Mouse (Mus musculus) kidney, adult 8-10 months (tissue): ENCODE data around the gene Gm47996.
"Not testable (repeated sequence)": the region's sequence is repeated elsewhere in the genome, so short reads cannot be mapped to it uniquely, and the experiment has no call there.

Experiments used
- DNase-seq, 2 experiments: peaks; one replicate each; pipeline ENCODE4 v3.0.0; 2022

Gm47996 gene

DNA sequence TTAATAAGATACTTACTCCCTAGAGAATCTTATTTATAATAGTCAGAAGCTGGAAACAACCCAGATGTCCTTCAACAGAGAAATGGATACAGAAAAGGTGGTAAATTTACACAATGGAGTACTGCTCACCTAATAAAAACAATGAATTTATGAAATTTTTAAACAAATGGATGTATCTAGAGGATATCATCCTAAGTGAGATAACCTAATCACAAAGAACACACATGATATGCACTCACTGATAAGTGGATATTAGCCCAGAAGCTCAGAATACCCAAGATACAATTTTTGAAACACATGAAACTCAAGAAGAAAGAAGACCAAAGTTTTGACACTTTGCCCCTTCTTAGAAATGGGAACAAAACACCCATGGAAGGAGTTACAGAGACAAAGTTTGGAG is 987 bp upstream of the Gm47996 start:
- not testable (repeated sequence) for DNase-seq

DNA sequence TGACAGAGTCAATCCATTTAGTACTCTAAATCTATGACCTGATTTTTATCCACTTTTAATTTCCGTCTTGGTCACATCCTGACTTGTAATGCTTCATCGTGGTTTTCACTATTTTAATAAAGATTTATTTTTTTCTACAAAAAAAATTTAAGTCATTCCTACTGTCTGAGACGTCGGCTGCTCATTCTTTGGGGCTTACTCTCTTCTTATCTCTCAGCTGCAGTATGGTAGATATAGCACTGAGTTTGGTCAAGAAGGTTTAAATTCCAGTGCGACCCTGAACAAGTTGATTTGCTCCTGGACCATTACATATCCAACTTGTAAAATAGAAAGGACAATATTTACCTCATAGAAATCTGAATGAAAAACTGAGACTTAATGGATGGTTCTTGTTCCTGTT is 1.7 kb downstream of the Gm47996 start:
- not testable (repeated sequence) for DNase-seq

DNA sequence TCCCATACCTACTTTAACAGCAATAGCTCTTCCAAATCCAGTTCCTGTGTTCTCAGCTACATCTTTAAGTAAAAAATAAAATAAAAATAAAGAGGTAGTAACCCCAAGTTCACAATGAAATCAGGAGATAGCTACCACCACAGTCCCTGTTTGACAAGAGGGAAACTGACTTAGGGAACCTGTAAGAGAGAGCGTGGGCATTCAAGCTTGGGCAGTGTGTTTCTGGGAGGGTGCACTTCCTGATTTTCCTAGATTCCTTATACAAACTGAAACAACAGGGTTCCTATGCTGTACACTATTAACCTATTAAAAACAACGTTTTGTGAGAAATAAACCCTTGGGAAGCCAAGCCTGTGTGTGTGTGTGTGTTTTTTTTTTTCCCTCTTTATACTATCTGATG is 4.9 kb downstream of the Gm47996 start:
- no peak for DNase-seq

DNA sequence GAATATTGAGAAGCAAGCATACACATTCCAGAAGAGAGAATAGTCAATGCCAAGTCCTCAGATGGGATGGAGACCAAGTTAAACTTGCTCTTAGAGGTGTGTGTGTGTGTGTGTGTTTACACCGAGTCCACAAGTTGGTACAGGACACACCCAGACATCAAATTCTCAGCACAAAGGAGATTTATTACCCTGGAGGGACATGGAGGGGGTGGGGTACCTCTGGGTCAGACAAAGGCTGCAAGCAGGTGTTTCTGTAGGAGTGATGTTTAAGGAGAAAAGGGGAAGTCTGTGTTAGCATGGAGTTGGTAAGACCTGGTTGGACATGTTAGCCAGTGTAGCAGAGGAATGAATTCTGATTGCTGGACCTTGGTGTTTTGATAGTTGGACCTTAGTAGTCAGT is 6.1 kb downstream of the Gm47996 start:
- no peak for DNase-seq

DNA sequence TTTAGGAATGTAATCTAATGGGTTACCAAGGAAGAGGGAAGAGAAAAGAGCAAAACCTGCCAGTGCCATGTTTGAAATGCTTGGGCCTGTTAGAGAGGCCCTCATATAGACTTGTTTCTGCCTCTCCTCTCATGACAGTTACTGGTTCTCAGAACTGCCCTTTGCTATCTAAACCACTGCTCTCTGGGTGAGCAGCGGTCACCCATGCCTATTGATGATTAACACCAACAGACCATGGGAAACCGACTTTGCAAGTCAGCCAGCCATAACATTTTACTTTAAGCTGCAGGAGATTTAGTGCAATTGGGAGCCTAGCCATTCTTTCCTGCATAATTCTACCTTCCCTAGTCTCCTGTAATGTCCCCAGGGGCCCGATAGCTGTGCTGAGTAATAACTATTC is 6.5 kb downstream of the Gm47996 start:
- DNase-seq = peak; percentile 77 to 86

DNA sequence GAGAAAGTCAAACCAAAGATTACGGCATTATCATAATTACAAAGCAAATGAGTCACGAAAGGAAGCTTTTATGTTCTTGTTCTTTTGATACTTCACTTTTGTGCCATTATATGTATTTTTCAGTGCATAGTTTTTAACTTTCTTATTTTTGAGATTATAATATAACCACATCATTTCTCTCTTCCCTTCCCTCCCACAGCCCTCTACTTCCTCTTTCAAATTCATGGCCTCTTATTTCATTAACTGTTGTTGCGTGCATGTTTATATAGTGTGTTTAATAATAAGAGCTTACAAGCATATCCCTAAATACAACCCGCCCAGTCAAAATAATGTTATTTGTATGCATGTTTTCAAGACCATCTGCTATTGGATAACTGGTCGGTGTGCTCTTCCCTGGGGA is 9.1 kb downstream of the Gm47996 start:
- DNase-seq = no peak

DNA sequence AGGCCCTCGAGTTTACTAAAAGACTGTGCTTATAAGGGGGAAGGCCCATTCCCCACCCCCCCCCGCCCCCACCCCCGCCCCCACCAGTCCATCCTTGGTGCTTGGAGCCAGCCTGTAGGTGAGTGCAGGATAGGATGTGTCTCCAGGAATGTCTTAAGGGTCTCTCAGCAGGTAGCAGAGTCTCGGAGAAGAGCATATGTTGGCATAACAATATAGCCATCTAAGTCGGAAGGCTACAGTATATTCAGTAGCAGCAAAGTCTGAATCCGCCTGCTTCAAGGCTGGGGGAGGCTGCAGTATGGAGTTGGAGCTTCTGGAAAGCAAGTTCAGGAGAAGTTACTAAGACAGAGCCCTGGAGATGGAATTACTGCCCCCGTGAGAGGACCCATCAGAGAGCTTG is 10.2 kb downstream of the Gm47996 start:
- no peak for DNase-seq

DNA sequence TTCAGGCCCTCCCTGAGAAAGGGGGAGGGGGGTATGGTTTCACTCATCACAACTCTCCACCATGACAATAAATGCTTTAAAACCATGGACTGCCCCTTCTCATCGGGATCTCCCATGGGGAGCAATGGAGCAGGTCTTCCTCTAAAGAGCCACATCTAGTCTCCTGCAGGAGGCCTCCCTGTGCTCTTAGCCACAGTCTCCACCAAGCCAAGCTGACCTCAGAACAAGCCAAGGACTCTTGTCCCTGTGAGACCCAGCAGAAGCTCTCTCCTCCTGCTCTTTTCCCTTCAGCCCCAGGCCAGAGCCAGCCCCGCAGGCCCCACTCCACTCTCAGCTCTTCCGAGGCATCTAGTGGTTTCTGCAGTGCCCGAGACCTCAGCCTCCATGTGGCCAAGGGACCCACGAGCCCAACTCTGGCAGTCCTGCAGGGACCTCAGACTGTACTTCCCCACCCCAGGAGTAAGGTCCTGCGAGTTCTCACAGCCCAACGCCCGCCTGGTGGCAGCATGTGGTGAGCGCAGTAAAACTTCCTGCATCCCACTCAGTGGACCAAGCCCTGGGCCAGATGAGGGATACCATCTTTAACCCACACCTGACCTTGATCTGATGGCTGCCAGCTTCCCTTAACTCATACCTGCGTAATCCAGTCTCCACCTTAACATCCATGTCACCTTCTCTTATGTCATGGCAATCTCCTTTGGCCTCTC is 12.8 kb downstream of the Gm47996 start:
- no peak for DNase-seq

DNA sequence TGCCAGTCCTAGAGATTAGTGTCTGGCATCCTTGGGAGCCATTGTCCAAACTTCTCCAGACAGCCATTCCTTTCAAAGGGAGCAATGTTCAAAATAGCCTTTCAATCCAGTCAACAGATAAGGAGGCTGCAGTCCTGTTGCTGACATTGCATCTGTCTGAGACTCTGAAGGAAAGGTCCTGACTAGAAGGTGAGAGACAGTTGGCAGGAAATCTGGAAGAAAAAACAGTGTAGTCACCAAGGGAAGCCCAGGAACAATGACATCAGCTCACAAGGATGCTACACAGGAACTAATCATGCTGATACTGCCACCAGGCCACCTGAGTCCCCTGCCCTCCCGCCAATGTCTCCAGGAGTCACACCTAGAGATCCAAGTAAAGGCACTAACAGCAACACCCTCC is 13.4 kb downstream of the Gm47996 start:
- no peak for DNase-seq

DNA sequence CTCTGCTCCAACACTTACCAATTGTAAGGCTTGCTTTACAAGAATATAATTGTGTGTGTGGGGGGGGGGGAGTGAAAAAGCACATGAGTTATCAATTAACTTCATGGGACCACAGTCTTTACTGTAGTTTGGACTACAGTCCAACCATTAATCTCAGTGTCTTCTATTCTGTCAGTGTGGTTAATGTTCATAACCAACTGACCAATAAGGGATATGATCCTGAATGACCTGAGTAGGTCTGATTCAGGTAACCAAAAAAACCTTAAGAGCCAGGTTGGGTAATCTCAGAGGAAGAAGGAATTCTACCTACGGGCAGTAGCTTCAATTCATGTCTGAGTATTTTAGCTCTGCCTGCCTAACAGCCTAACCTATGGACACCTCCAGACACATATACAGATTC is 14.6 kb downstream of the Gm47996 start:
- peak in 1 of 2 experiments; percentile 54 for DNase-seq

DNA sequence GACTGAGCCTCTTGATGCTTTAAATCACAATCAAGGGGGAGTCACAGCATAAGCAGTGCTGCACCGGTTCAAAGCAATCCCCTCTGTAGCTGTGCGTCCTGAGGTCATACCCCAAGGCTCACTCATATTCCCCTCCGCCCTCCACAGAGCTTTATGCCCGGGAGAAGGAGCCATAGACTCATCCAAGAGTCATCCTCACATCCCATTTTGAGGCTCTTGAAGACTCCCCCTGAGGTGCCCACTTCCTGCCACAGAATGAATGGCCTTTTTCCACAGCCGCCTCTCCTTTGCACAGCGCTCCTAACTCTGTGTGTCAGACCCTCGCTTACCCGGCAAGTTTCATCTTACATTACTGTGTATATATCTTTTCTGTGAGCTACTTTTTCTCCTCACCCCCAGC is 17.6 kb downstream of the Gm47996 start:
- DNase-seq = no peak

DNA sequence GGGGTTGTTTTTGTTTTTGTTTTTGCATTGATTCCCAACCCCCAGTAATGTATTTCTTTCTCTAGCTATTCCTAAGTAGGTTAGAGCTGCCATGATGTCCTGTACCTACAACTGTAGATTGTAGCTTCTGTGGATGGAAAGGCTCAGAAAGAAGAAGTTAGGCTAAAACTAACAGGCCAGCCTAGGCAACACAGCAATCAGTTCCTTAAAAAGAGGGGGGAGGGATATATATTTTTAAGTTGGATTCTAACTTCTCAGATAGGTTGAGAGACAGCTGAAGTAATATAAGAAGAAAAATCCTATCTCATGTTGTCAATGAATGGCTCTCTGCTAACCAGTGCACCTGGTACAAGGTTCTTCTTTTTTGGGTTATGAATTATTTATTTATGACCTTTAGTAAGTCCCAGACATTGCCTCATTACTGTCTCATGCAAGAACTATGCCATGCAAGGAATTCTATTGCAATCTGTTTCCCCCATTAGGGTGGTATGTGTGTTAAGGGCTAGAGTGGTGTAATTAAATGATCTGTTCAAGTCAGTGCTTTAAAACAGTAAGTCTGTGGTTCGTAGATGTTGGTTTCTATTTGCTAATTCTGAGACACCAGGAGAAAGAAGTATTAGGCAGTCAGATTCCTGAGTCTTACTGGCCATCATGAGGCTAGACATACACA is 18.5 kb downstream of the Gm47996 start:
- no peak for DNase-seq

DNA sequence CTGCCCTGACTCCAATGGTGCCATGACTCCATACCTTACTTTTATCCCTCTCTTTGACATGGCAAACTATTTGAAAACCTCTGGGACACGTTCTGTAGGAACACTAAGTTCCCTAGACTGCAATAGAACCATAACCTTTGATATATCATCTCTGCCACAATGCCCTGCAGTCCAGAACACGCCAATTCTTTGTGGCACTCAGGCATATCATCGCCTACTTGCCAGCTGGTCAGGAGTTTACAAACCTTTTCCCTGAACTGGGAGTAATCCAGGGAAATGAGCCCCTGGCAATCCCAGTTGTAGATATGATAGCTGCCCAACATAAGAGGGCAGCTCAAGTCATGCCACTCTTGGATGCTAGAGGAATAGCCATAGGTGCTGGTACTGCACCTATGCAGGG is 22.4 kb downstream of the Gm47996 start:
- DNase-seq = peak; percentile 20 to 42

DNA sequence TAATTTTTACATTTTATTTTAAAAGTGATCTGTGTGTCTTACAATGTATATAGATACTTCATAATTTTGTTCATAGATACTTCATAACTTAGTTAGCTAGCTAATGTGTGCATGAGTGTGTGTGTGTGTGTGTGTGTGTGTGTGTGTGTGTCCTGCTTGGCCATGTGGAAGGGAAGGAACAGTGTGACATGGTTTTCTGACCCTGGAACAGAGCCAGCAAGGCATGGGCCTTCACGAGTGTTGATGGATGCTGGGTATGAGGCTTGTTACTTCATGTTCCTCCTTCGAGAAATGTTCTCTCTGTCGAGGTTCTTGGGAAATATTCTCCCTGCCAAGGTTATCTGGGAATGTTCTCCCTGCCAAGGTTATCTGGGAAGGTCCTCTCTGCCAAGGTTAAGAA is 23.8 kb downstream of the Gm47996 start:
- no peak for DNase-seq

DNA sequence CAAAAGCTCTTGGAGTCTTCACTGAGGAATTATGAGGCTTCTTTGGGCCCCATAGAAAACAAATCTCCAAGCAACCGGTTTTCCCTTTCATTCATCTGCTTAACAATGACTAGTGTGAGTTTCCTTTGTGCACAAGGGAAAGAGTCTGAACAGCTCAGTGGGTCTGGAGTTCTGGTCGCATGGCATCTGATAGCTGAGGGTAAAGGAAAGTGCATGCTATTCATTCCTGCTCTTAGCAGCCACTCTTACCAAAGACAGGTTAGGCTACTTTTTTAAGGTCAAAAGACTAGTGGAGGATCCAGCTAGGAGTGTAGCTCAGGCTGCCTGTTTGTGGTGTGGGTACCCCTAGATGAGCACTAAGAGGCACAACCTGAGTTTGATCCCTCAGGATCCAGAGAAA is 25.6 kb downstream of the Gm47996 start:
- no peak for DNase-seq

DNA sequence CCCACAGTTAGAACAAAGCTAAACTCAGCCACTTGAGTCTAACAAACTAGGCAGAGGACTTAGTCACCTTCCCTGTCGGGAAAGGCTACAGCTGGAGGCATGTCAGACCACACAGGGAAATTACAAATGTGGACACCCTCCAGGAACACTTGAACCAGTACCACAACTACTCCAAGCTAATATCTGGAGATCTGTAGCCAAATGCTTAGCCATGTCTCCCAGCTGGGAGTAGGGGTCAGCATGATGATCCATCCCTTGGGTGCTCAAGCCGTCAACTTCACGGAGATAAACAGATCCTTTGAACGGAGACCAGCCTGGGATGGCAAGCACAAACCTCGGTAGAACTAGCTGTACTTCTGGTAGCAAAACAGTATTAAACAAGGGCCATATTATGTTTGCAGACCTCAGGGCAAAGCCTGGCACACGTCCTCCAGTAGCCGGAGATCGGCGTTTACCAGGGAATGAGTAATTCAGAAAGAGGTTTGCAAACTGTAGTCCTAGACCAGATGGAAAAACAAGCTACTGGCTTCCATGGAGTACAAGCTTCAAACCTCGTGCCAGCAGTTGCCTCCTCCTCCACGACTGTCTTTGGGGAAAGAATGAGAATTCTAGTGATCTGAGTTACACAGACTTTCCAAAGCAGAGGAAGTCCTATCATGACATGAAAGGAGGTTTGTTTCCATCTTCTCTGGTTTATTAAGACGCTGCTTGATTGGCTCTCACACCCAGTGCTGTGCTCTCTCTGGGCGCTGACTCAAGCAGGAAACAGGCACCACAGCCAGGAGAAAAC is 26.4 kb downstream of the Gm47996 start:
- DNase-seq = no peak

DNA sequence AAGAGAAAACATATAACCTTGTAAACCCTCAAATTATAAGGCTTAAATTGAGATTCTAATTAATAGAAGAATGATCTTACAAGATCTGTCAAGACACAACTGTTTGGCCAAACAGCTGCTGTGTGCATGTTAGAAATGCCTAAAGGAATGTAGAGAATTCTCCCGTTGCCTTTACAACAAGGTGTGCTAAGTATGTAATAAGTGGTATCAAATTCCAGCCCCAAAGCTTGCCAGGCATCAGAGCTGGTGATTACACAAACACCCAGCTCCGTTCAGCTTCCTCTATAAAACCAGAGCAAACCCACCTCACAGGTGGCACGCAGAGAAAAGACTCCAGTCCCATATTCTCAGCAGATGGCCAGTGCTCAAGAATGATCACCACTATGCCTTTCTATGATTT is 27.8 kb downstream of the Gm47996 start:
- DNase-seq = no peak

DNA sequence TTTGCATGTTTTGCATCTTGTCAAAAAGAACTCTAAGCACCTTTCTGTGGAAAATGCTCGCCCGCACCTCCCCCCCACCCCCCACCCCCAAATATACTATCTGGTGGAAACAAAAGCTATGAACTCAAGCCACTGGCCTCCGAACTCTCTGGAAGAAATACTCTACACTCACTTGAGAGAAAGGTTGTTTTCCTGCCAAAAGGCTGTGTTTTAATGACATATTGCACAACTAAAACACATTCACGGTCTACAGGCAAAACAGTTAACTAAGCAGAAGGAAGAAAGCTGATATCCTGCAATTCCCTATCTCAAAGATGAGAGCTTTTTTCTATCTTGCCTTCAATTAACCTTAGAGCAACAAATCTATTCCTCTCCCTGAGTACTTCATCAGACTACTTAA is 33.4 kb downstream of the Gm47996 start:
- DNase-seq = no peak

DNA sequence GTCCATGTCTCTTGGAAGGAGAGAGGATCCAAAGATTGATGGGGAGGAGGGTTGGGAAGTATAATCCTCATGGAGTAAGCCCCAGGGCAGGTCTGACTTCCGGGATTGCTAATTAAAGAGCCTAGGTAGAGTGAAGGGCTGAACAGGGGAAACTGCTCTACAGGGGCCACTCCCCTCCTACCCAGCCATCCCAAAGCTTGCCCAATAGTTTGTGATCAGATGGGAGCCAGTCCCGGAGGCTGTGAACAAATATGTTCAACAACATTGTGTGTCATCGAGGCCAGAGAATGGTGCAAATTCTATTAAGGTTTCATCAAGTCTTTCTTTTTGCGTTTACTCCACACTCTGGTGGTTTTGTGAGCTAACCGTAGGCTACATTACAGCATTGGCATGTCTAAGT is 34.1 kb downstream of the Gm47996 start:
- DNase-seq = no peak

DNA sequence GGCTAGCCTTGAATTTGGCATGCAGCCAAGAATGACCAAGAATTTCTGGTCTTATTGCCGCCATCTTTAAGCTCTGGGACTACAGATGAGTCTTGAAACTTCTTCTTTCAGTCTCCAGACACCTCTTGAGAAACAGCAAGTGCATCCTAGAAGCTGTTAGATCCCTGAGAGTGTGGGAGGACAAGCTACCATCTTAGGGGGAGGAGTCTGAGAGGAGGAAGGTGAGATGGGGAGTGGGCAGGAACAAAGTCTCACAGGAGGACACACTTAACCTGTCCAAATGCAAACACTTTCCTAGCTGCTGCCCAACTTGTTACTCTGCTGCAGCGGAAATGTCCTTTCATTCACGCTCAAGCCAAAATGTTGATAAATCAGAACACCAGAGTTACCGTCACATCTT is 34.8 kb downstream of the Gm47996 start:
- no peak for DNase-seq

DNA sequence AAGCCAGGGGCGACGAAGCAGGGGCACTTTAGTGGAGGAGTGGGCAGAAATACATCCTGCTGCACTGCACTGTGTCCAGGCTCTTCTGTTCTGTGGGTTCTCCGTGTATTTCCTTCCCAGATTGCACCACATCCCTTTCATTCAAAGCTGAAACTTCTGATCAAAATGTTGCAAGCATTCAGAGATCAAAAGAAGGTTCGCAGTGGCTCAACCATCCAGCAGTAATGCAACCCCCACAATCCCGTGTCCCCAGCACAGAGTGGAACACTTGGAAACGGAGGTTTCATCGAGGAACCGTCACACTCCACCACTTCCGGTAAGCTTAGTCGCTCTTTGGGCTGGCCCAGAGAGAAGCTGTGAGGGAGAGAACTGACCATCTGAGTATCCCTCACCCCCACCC is 35.2 kb downstream of the Gm47996 start:
- DNase-seq = no peak

DNA sequence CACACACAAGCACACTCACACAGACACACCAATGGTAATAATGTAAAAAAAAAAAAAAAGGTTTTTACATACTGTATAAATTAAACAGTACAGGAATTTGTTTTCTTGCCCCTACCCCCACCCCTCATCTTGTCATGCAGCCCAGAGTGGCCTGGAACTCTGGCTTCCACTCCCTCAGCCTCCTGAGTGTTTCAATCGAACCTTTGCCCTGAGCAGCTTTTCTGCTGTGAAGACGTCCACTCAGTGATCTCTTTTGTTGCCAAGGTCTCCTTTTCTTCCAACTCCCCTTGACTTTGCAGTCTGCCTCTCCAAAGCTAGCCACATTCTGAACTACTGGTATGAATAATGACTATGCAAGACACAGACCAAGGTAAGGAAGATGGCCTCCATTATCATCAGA is 35.9 kb downstream of the Gm47996 start:
- DNase-seq = peak in 1 of 2 experiments; percentile 31

DNA sequence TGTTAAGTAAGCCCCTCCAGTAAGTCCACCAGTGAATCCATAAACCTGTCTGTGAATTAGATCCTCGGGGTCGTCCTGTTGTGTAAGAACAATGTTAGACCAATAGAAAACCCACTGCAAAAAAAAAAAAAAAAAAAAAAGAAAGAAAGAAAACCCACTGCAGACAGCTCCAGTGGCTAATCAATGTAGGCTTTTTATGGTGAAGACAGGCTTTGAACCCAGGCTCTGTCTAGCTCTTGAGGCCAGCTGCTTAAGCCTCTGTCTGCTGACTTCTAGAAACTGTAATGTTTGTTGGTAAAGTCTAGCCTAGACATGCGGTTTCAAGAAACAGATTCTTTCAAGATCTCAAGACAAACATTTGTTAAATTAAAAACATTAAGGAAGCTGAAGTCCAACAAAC is 40.2 kb downstream of the Gm47996 start:
- no peak for DNase-seq
